Mouse (Mus musculus) layer of hippocampus, postnatal 10 days (tissue): ENCODE results near the gene Dhx9. TPM values are rescaled to one million over a fixed set of nuclear protein-coding genes. Genes with fewer than 3 reads are reported as not detected.
A peak's percentile ranks its signal among the peaks of the same experiment; 100 is the strongest.
"Not testable (repeated sequence)": the region's sequence is repeated elsewhere in the genome, so short reads cannot be mapped to it uniquely, and the experiment has no call there.

Experiments
- DNase-seq, 2 experiments: peaks; one replicate each; pipeline ENCODE4 v3.0.0; 2021; ENCODE audit warnings: low spot score in 2 of 2
- total RNA-seq, 2 experiments: library from RNA; stranded (reverse); gene quantifications; 2 replicates each; pipeline ENCODE4 v1.2.3; 2021

The Dhx9 gene
- total RNA-seq, 2 experiments from 2014 or later = 132 to 140 TPM

DNA sequence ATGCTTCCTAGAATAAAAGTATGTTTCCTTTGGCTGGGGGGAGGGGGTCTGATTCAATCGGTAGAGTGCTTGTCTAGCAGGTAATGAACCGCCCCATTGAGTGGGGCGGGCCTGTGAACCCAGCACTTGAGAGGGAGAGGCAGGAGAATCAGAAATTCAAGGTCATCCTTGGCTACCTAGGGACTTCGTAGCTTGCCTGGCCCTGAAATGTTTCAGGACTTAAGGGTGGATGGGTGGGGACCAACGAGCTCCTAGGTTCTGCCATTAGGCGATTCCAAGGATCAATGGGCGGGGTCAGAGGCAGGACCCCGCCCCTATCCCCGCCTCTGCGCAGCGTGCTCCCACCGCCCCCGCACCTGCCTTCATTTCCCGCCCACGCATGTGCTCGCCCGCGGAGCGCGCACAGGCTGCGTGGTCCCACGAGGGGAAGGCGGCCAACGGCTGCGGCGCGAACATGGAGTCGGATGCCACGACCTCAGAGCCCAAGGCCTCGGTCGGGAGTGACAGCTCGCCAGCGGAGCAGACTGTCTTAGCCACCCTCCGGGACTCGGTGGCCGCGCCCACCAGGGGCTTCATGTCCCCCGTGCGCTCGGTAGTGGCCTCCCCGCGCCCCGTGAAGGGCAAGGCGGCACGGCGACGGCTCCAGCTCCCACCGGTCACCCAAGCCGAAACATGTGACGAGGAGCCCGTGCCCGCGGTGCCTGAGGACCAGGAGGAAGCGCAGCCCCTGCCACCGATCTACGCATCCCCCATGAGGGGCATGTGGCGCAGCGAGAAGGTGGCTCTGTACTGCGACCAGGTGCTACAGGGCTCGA, 62.5 kb downstream of the Dhx9 start, which contains the start of gene Shcbp1l:
Shcbp1l (plus strand) TSS at position 393 of the 815 bp plus-strand sequence.
- peak; percentile 71 to 83 for DNase-seq

DNA sequence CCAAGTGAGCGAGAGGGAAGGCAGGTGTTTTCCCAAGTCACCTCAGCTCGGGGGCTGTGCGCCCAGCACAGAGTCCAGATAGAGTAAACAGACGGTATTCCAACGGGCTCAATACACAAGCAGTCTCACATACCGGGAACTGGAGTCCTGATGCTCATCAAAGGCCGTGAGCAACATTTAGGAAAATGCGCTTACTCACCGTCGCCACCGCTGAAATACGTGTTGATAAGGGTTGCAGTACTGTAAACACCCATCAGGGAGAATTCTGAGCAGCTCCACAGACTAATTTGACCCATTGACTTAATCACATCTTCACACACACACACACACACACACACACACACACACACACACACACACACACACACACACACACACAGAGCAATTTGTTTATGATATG, 63.2 kb downstream of the Dhx9 start:
- peak in 1 of 2 experiments; percentile 17 for DNase-seq

GRCm38 (mm10) chr1:153417805-153418204, 69.7 kb downstream of the Dhx9 start:
- peak in 1 of 2 experiments; percentile 23 for DNase-seq

- not testable (repeated sequence) for DNase-seq
These were observed 71.1 kb downstream of the Dhx9 start for GRCm38 (mm10) chr1:153416271-153416832.

DNA sequence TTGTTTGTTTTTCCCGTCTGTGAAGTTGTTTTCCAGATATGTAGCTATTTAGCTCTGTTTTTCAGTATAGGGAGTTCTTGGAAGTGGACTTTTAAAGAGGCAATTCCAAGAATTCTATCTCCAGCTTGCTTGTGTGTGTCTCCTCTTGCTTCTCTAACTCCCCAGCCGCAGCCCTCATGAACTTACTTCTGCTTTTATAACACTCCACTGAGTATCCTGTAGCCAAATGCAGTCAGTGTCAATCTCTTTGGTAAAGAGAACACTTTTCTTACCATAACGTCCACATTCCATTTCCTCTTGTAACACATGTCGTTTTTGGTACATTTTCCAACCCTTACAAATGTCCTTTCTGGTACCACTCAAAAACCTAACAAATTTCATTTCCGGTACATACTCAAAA, 71.7 kb downstream of the Dhx9 start:
- not testable (repeated sequence) for DNase-seq

DNA sequence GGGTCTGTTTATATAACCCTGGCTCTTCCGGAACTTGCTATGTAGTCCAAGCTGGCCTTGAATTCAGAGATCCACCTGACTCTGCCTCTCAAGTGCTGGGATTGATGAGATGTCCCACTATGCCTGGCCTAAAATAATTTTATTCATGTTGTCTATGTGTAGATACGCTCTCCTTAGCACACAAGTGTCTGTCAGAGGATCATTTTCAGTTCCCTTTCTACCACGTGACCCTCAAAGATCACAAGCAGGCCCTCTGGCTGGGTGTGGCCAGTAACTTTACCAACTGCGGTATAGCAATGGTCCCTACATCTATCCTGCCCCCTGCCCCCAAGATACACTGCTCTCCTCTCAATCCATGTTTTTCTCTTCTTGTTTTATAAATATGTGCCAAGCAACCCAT, 72.5 kb downstream of the Dhx9 start:
- peak; percentile 19 to 37 for DNase-seq

DNA sequence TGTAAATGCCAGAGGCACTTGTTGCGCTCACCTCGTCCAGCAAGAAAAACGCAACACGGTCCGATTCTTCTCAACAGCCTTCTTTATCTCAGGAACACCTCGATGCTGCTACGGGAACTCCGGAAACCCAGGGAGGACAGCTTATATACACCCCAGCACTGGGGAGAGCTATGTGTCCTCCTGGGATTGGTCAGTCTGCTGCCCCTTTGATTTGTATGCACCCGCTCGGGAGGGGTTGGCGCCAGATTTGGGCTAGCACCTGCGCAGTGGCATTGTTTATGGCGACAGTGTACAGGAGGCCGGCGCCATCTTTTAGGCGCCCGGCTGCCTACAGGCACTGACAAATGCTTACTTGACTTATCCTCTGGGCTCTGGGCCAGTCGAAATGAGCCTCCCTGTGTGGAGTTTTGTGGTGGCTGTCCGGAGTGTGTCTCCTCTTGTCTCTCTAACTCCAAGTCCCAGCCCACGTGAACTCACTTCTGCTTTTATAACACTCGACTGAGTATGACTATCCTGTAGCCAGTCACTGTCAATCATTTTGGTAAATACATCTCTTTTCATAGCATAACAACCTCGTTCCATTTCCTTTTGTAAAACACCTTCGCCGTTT, 73.2 kb downstream of the Dhx9 start:
- peak; percentile 66 to 69 for DNase-seq

DNA sequence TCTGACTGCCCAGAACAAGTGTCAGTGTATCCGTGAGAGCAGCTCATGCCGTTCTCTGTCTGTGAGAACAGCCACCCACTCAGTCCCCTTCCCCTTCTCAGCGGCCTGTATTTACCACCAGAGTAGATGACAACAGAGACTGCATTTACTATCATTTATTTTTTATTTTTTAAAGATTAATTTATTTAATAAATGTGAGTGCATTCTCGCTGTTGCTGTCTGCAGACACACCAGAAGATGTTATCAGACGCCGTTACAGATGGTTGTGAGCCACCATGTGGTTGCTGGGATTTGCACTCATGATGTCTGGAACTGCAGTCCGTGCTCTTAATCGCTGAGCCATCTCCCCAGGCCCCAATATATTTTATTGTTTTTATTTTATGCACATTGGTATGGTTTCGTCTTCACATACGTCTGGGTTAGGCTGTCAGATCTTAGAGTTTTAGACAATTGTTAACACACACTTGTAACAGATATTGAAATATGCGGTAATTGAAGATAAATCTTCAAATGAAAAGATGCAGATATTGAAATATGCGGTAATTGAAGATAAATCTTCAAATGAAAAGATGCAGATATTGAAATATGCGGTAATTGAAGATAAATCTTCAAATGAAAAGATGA, 74.0 kb downstream of the Dhx9 start:
- peak; percentile 44 to 61 for DNase-seq

DNA sequence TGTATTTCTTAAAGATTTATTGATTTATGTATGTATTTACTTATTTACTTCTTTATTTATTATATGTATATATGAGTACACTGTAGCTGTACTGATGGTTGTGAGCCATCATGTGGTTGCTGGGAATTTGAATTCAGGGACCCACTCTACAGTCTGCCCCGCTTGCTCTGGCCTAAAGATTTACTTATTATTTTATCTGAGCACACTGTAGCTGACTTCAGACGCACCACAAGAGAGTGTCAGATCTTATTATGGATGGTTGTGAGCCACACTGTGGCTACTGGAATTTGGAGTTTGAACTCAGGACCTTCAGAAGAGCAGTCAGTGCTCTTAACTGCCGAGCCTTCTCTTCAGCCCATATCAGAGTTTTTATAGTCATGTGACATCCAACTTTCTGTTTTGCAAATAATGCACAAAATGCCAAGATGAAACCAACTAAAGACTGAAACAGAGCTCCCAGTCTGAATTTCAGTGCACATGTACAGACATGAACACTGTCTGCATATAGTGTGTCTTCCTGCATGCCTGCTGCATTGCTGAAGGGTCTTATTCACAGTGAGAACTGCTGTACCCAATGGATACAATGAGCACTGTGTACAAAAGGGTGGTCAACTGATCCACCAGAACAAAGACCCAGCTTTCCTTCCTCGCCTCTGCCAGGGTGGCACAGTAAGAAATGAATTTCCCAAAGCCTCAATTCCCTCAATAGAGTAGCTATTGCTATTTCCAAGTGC, 74.6 kb downstream of the Dhx9 start:
- not testable (repeated sequence) for DNase-seq

GRCm38 (mm10) chr1:153411723-153412122, 75.7 kb downstream of the Dhx9 start:
- no peak for DNase-seq

GRCm38 (mm10) chr1:153410915-153411314, 76.5 kb downstream of the Dhx9 start:
- DNase-seq = not testable (repeated sequence)

- not testable (repeated sequence) for DNase-seq
These were observed 79.2 kb downstream of the Dhx9 start for GRCm38 (mm10) chr1:153408296-153408695.

- DNase-seq = not testable (repeated sequence)
These were observed 79.8 kb downstream of the Dhx9 start for GRCm38 (mm10) chr1:153407641-153408040.

Other genes starting within 250 kb of the Dhx9 start
- 10 to 100 TPM; 43.2 to 43.8 TPM for gene Lamc1, start 154.9 kb downstream of the Dhx9 start, total RNA-seq
- gene Shcbp1l, start 62.5 kb downstream of the Dhx9 start, total RNA-seq = 1 to 10 TPM; 2.9 to 3.9 TPM
- gene Npl, start 62.4 kb upstream of the Dhx9 start, total RNA-seq = 1 to 10 TPM; 6.6 TPM
- gene Rgs8, start 165.4 kb upstream of the Dhx9 start, total RNA-seq = 10 to 100 TPM; 31.1 TPM